In genomic region chr2:130176820-130177219, GRCm38 (mm10) we compare ENCODE assay signal across 10 mouse cellular contexts. TPM values are rescaled to one million over a fixed set of nuclear protein-coding genes. Genes with fewer than 3 reads are reported as not detected.
DNase-seq lines count a peak whose midpoint lies in the region; ATAC-seq lines count a peak whose summit lies in the region.
"Had no signal": no experiment of that assay in that cellular context is flagged by ENCODE, and none has a peak within 500 bp of the region (broad histone marks: within the 10 kb centered on the region; RNA-seq: fewer than 3 reads in every experiment).

No protein-coding gene starts in this region.

- peaks cover 20% of the 10 kb centered on the region for H3K4me1 ChIP-seq in kidney, embryonic 15.5 days
- H3K4me1 ChIP-seq in embryonic facial prominence, embryonic 14.5 days (ENCODE audit: control insufficient read depth, insufficient read depth, low read length): peaks cover 11% of the 10 kb centered on the region
- peaks cover 27% of the 10 kb centered on the region for H3K4me1 ChIP-seq in midbrain, embryonic 15.5 days

- H3K4me3 ChIP-seq in kidney, embryonic 15.5 days (replicated peaks): peak overlapping the region; percentile 99
- H3K4me3 ChIP-seq in embryonic facial prominence, embryonic 14.5 days (ENCODE audit: low read depth, low read length): peak overlapping the region; percentile 96; the same call in 1 of the 2 replicates
- H3K4me3 ChIP-seq in midbrain, embryonic 15.5 days: no peak overlapping the region

- no peaks in the 10 kb centered on the region for H3K27me3 ChIP-seq in kidney, embryonic 15.5 days
- H3K27me3 ChIP-seq in embryonic facial prominence, embryonic 14.5 days (replicated peaks; ENCODE audit: control insufficient read depth, insufficient read depth, low read length): no peaks in the 10 kb centered on the region
- no peaks in the 10 kb centered on the region for H3K27me3 ChIP-seq in midbrain, embryonic 15.5 days (replicated peaks)

- H3K27ac ChIP-seq in kidney, embryonic 15.5 days: no peak overlapping the region
- no peak overlapping the region for H3K27ac ChIP-seq in embryonic facial prominence, embryonic 14.5 days (replicated peaks; ENCODE audit: low read depth, low read length)
- no peak overlapping the region for H3K27ac ChIP-seq in midbrain, embryonic 15.5 days

- DNase-seq in kidney, adult 9 months: no peak
- DNase-seq in embryonic facial prominence, embryonic 14.5 days (ENCODE audit: low spot score): no peak
- DNase-seq in induced T-regulatory cell, adult 2 months (ENCODE audit: low read depth): peak; percentile 20
- no peak for DNase-seq in cerebellum, postnatal 4 days (ENCODE audit: low spot score in 2 of 2)
- DNase-seq in layer of hippocampus, postnatal 36 days: no peak
- no peak for DNase-seq in cerebellum, postnatal 14 days
- DNase-seq: thymus, postnatal 4 days had no signal

- no peaks in the 10 kb centered on the region for H3K9me3 ChIP-seq in kidney, embryonic 15.5 days (replicated peaks)
- H3K9me3 ChIP-seq in embryonic facial prominence, embryonic 14.5 days (ENCODE audit: control insufficient read depth, low read length): no peaks in the 10 kb centered on the region
- H3K9me3 ChIP-seq in midbrain, embryonic 15.5 days: no peaks in the 10 kb centered on the region

- ATAC-seq in kidney, embryonic 15.5 days (replicated peaks; ENCODE audit: low FRiP score): no peak
- no peak for ATAC-seq in embryonic facial prominence, embryonic 14.5 days (ENCODE audit: low read depth)
- no peak for ATAC-seq in midbrain, embryonic 15.5 days (replicated peaks)

- H3K36me3 ChIP-seq in kidney, embryonic 15.5 days: peaks cover 53% of the 10 kb centered on the region
- peaks cover 48% of the 10 kb centered on the region for H3K36me3 ChIP-seq in embryonic facial prominence, embryonic 14.5 days (ENCODE audit: control insufficient read depth, insufficient read depth, low read length)
- peaks cover 35% of the 10 kb centered on the region for H3K36me3 ChIP-seq in midbrain, embryonic 15.5 days (replicated peaks)

- peak overlapping the region; percentile 100; the same call in 1 of the 2 replicates for H3K9ac ChIP-seq in kidney, embryonic 15.5 days
- 0 out of 2 replicates have a peak overlapping the region, but pooled peaks have one; percentile 100 for H3K9ac ChIP-seq in embryonic facial prominence, embryonic 14.5 days (ENCODE audit: low read depth, low read length)
- peak overlapping the region; percentile 99; the same call in 1 of the 2 replicates for H3K9ac ChIP-seq in midbrain, embryonic 15.5 days

- WGBS in kidney, embryonic 15.5 days: 54% methylated on average over 8 of the region's 8 CpGs
- WGBS in embryonic facial prominence, embryonic 14.5 days: 62% methylated on average over 8 of the region's 8 CpGs
- 75% methylated on average over 8 of the region's 8 CpGs for WGBS in midbrain, embryonic 15.5 days

- H3K4me2 ChIP-seq in kidney, embryonic 15.5 days: peak overlapping the region; percentile 82
- H3K4me2 ChIP-seq in embryonic facial prominence, embryonic 14.5 days (ENCODE audit: low read depth, low read length): peak overlapping the region; percentile 81
- peak overlapping the region; percentile 76; the same call in 1 of the 2 replicates for H3K4me2 ChIP-seq in midbrain, embryonic 15.5 days

RNA-seq across cellular contexts. Expression of gene Snrpb, which starts 2.4 kb away (rescaled TPM):
- 653 and 661 TPM in 2 replicates for polyA plus RNA-seq in kidney, embryonic 15.5 days (2015; fragmentation: Nextera tagmentation; extraction: Ambion mirVana)
- 472 and 523 TPM in 2 replicates for polyA plus RNA-seq in embryonic facial prominence, embryonic 14.5 days (2014; fragmentation: Nextera tagmentation; extraction: Ambion mirVana)
- polyA plus RNA-seq in midbrain, embryonic 15.5 days (2015; fragmentation: Nextera tagmentation; extraction: Ambion mirVana): 313 and 342 TPM in 2 replicates
- total RNA-seq in layer of hippocampus, postnatal 36 days (2021): 100 to 1,000 TPM; 118 to 119 TPM

RNA-seq across cellular contexts. Expression of gene Tmc2, which starts 18.2 kb away (rescaled TPM):
- polyA plus RNA-seq in kidney, embryonic 15.5 days (2015; fragmentation: Nextera tagmentation; extraction: Ambion mirVana): not detected in 2 replicates
- polyA plus RNA-seq in embryonic facial prominence, embryonic 14.5 days (2014; fragmentation: Nextera tagmentation; extraction: Ambion mirVana): not detected in 2 replicates
- polyA plus RNA-seq in midbrain, embryonic 15.5 days (2015; fragmentation: Nextera tagmentation; extraction: Ambion mirVana): not detected in 2 replicates
- total RNA-seq in layer of hippocampus, postnatal 36 days (2021): not detected
- total RNA-seq: monocyte, adult 5-6 weeks had no signal
